Mouse (Mus musculus) erythroid progenitor cell, adult 5-6 weeks (primary cell): ENCODE measurements around the gene Gm3594. TPM values are rescaled to one million over a fixed set of nuclear protein-coding genes. Genes with fewer than 3 reads are reported as not detected.
"Not testable (repeated sequence)": the region's sequence is repeated elsewhere in the genome, so short reads cannot be mapped to it uniquely, and the experiment has no call there.

Experiments used
- ATAC-seq: replicated peaks from 2 replicates; pipeline ENCODE4 v1.8.0; 2016; ENCODE audit warnings: moderate number of reproducible peaks, mild to moderate bottlenecking, moderate TSS enrichment, inconsistent platforms; ENCODE audit not compliant: poor library complexity, low FRiP score, severe bottlenecking
- total RNA-seq, 2 experiments: library from RNA; stranded (forward) in 1 of 2; stranded (reverse) in 1 of 2; fragments of 150-400 nt in 1 of 2; fragments of 186-747, 209-891 nt in 1 of 2; gene quantifications; 2 replicates each; pipeline versions ENCODE4 v1.2.3 to v1.2.4; 2015 to 2017; ENCODE audit warnings: low replicate concordance in 2 of 2

Gm3594 gene
- total RNA-seq (2015; ENCODE audit: low replicate concordance) (not detected in 2 replicates), total RNA-seq (2017; ENCODE audit: low replicate concordance) (not detected in 2 replicates)

DNA sequence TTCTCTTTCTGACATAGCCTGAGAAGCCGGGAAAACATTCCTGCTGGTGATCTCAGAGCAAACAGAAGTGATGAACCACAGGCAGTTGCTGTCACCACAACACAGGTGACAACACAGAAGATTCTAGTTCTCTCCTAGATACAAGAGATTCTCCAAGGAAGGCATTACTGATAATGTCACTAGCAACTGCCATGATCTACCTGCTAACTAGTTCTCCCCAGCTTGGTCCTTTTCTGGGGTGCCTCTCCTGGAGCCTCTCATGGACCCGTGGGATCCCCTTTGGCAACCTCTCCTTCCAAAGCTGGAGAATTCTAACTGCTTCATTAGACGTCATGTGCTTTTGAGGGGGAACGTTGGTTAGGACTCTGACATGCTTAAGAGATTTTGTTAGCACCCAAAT lies at the start of gene Gm3594:
Gene Gm3594 (minus strand): TSS at position 101 of the 400 bp plus-strand sequence.
- not testable (repeated sequence) for ATAC-seq

- not testable (repeated sequence) for ATAC-seq
These were observed 41.9 kb upstream of the Gm3594 start for GRCm38 (mm10) chr14:6486331-6486730.

DNA sequence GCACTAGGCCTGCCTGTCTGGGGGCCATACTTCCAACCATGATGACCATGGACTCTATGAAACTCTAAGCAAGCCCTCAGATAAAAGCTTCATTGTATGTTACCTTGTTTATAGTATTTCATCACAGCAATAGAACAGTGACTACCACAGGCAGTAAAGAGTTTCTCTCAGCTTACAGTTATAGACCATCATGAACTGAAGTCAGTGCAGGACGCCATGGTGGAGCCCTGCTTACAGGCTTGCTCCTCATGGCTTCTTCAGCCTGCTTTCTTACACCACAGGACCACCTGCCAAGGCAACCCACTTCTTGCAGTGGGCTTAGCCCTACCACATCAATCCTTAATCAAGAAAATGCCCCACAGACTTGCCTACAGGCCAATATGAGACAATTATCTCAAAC lies 41.1 kb upstream of the Gm3594 start:
- not testable (repeated sequence) for ATAC-seq

DNA sequence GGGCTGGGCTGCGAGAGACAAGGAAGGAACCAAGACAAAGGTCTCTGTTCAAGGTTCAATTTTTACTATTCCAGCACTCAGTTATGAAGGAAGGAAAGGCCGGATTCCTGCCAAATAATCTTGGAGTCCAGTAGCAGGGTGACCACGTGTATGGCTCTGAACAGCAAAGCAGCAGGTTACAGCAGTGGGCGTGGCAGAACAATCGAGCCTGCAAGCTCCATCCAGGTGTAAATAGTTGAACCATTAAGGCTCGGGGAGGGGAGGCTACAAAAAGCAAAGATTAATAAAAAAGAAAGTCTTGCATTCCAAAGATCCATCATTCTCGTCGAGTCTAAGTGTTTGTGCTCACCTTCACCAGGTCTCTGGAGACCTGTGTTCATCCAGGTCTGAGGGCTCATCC lies 37.7 kb upstream of the Gm3594 start:
- not testable (repeated sequence) for ATAC-seq

DNA sequence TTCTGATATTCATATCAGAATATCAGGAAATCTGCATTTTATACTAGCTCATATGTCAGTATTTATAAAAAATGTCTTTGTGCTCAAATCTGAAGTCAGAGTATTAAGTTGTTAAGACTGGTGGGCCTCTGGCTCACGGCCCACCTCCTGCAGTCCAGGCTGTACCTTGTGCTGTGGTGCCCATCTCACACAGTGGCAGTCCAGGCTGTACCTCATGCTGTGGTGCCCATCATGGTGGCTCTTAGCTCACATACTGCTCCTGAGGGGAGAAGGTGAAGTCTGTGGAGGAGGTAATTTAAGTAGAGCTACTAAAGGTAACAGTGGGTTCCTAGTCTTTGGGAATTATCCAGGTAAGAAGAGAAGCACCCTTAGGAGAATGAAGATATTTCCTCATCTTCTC lies 27.4 kb upstream of the Gm3594 start:
- ATAC-seq = not testable (repeated sequence)

DNA sequence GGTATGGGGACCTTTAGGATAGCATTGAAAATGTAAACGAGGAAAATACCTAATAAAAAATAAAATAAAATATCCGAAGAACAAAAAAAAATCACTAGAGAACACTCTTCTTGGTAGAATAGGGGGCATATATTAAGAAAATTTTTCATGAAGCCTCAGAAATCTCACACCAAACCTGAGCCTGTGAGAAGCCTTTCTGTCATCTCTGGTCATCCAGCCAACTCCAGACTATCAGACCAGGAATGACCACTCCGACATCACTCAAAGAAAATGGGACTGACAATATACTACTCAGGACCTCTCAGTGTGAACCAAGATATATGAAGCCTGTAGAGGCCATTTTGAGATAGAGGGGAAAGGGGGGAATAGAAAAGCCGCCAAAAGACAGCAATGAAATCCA lies 3.6 kb downstream of the Gm3594 start:
- ATAC-seq = not testable (repeated sequence)

- not testable (repeated sequence) for ATAC-seq
These were observed 4.2 kb downstream of the Gm3594 start for GRCm38 (mm10) chr14:6440206-6440605.

GRCm38 (mm10) chr14:6426766-6427165 lies 17.6 kb downstream of the Gm3594 start:
- not testable (repeated sequence) for ATAC-seq

- not testable (repeated sequence) for ATAC-seq
These were observed 18.1 kb downstream of the Gm3594 start for GRCm38 (mm10) chr14:6426353-6426752.

DNA sequence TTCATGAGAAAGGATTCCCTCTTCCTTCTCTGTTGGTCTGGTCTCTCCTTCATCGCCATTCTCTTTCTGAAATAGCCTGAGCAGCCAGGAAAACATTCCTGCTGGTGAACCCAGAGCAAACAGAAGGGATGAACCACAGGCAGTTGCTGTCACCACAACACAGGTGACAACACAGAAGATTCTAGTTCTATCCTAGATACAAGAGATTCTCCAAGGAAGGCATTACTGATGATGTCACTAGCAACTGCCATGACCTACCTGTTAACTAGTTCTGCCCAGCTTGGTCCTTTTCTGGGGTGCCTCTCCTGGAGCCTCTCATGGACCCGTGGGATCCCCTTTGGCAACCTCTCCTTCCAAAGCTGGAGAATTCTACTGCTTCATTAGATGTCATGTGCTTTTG lies 32.0 kb downstream of the Gm3594 start, which contains the start of gene Gm3591:
Gene Gm3591 (minus strand): TSS at position 101 of the 400 bp plus-strand sequence.
- ATAC-seq = not testable (repeated sequence)

DNA sequence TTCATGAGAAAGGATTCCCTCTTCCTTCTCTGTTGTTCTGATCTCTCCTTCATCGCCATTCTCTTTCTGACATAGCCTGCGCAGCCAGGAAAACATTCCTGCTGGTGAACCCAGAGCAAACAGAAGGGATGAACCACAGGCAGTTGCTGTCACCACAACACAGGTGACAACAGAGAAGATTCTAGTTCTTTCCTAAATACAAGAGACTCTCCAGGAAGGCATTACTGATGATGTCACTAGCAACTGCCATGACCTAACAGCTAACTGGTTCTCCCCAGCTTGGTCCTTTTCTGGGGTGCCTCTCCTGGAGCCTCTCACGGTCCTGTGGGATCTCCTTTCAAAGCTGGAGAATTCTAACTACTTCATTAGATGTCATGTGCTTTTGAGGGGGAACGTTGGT lies 54.2 kb downstream of the Gm3594 start, which contains the start of gene Gm16440:
Gene Gm16440 (minus strand): TSS at position 101 of the 400 bp plus-strand sequence.
- ATAC-seq = not testable (repeated sequence)

Other genes with a start within 250 kb of the Gm3594 start
- not detected in 2 replicates for gene Gm21560, start 225.3 kb downstream of the Gm3594 start, total RNA-seq (2015; ENCODE audit: low replicate concordance)
- gene Gm21560, start 225.3 kb downstream of the Gm3594 start, total RNA-seq (2017; ENCODE audit: low replicate concordance) = not detected in 2 replicates
- gene Gm3411, start 157.4 kb downstream of the Gm3594 start, total RNA-seq (2015; ENCODE audit: low replicate concordance) = not detected in 2 replicates
- gene Gm3411, start 157.4 kb downstream of the Gm3594 start, total RNA-seq (2017; ENCODE audit: low replicate concordance) = not detected in 2 replicates
- gene Gm21103, start 139.8 kb downstream of the Gm3594 start, total RNA-seq (2015; ENCODE audit: low replicate concordance) = not detected in 2 replicates
- gene Gm21103, start 139.8 kb downstream of the Gm3594 start, total RNA-seq (2017; ENCODE audit: low replicate concordance) = not detected in 2 replicates
- not detected in 2 replicates for gene Gm3618, start 100.9 kb downstream of the Gm3594 start, total RNA-seq (2015; ENCODE audit: low replicate concordance)
- not detected in 2 replicates for gene Gm3618, start 100.9 kb downstream of the Gm3594 start, total RNA-seq (2017; ENCODE audit: low replicate concordance)
- not detected in 2 replicates for gene Gm16440, start 54.3 kb downstream of the Gm3594 start, total RNA-seq (2015; ENCODE audit: low replicate concordance)
- not detected in 2 replicates for gene Gm16440, start 54.3 kb downstream of the Gm3594 start, total RNA-seq (2017; ENCODE audit: low replicate concordance)
- gene Gm3591, start 32.1 kb downstream of the Gm3594 start, total RNA-seq (2015; ENCODE audit: low replicate concordance) = not detected in 2 replicates
- gene Gm3591, start 32.1 kb downstream of the Gm3594 start, total RNA-seq (2017; ENCODE audit: low replicate concordance) = not detected in 2 replicates
- not detected in 2 replicates for gene Gm8356, start 92.7 kb upstream of the Gm3594 start, total RNA-seq (2015; ENCODE audit: low replicate concordance)
- not detected in 2 replicates for gene Gm8356, start 92.7 kb upstream of the Gm3594 start, total RNA-seq (2017; ENCODE audit: low replicate concordance)
- not detected in 2 replicates for gene Gm3629, start 146.0 kb upstream of the Gm3594 start, total RNA-seq (2015; ENCODE audit: low replicate concordance)
- not detected in 2 replicates for gene Gm3629, start 146.0 kb upstream of the Gm3594 start, total RNA-seq (2017; ENCODE audit: low replicate concordance)
- gene Gm3460, start 177.8 kb upstream of the Gm3594 start, total RNA-seq (2015; ENCODE audit: low replicate concordance) = not detected in 2 replicates
- not detected in 2 replicates for gene Gm3460, start 177.8 kb upstream of the Gm3594 start, total RNA-seq (2017; ENCODE audit: low replicate concordance)
- not detected in 2 replicates for gene Gm10251, start 239.6 kb upstream of the Gm3594 start, total RNA-seq (2015; ENCODE audit: low replicate concordance)
- not detected in 2 replicates for gene Gm10251, start 239.6 kb upstream of the Gm3594 start, total RNA-seq (2017; ENCODE audit: low replicate concordance)